Mouse (Mus musculus) cortical plate, adult 2 months (tissue): ENCODE results near the gene Cfc1. TPM values are rescaled to one million over a fixed set of nuclear protein-coding genes. Genes with fewer than 3 reads are reported as not detected.
A peak's percentile ranks its signal among the peaks of the same experiment; 100 is the strongest.
"Not testable (repeated sequence)": the region's sequence is repeated elsewhere in the genome, so short reads cannot be mapped to it uniquely, and the experiment has no call there.

Experiments
- H3K27ac ChIP-seq: fragments of 200-500 bp; 2 replicates; pipeline ENCODE4 v1.5.1; 2012; ENCODE audit warnings: low read length, control low read depth, inconsistent platforms; ENCODE audit not compliant: insufficient read depth
- H3K4me1 ChIP-seq: fragments of 200-500 bp; 2 replicates; pipeline ENCODE4 v1.6.1; 2011; ENCODE audit warnings: low read length; ENCODE audit not compliant: control insufficient read depth, insufficient read depth
- H3K4me3 ChIP-seq: fragments of 200-500 bp; 2 replicates; pipeline ENCODE4 v1.5.1; 2011; ENCODE audit warnings: mild to moderate bottlenecking, low read length, control low read depth; ENCODE audit not compliant: insufficient read depth
- CTCF ChIP-seq: fragments of 200-500 bp; IDR thresholded peaks from 2 replicates; pipeline ENCODE4 v1.5.1; 2011; ENCODE audit warnings: mild to moderate bottlenecking, control low read depth, low read length; ENCODE audit not compliant: insufficient read depth; ENCODE audit errors: extremely low read depth
- POLR2A ChIP-seq: fragments of 200-500 bp; IDR thresholded peaks from 2 replicates; pipeline ENCODE4 v1.6.1; 2011; ENCODE audit warnings: mild to moderate bottlenecking, low read length, control low read depth; ENCODE audit not compliant: insufficient read depth; ENCODE audit errors: extremely low read depth
- polyA plus RNA-seq: library from polyadenylated mRNA; depleted of rRNA; stranded (reverse); fragments of >200 nt; gene quantifications from 2 replicates; pipeline ENCODE4 v1.2.3, GENCODE M21; 2012; rRNA removed

The Cfc1 gene
- polyA plus RNA-seq: 0.13 TPM in 1 of 2 replicates, not detected in the other

- not testable (repeated sequence) for H3K4me1 ChIP-seq, H3K4me3 ChIP-seq, H3K27ac ChIP-seq
Measured at GRCm38 (mm10) chr1:34535043-34535698, at the start of gene Cfc1. Gene Cfc1, plus strand, starts transcription at chr1:34535648.

- Histone ChIP-seq H3K27ac (no peak overlapping the region), H3K4me1 (no peaks in the 10 kb centered on the region), H3K4me3 (no peak overlapping the region)
- no peak for TF ChIP-seq CTCF
- no peak for TF ChIP-seq POLR2A
Measured at GRCm38 (mm10) chr1:34487383-34487782, 48.1 kb upstream of the Cfc1 start.

- no peak overlapping the region for H3K4me3 ChIP-seq
- no peak overlapping the region for H3K27ac ChIP-seq
- H3K4me1 ChIP-seq: no peaks in the 10 kb centered on the region
- TF ChIP-seq CTCF (no peak), POLR2A (no peak)
Measured at GRCm38 (mm10) chr1:34489852-34490541, 45.5 kb upstream of the Cfc1 start.

- Histone ChIP-seq H3K27ac (no peak overlapping the region), H3K4me3 (no peak overlapping the region)
- TF ChIP-seq POLR2A: no peak
- TF ChIP-seq CTCF: no peak
Measured at GRCm38 (mm10) chr1:34491480-34491879, 44.0 kb upstream of the Cfc1 start.

GRCm38 (mm10) chr1:34502991-34503390 is 32.5 kb upstream of the Cfc1 start:
- Histone ChIP-seq H3K27ac (no peak overlapping the region), H3K4me3 (no peak overlapping the region)
- TF ChIP-seq POLR2A (no peak), CTCF (no peak)

More at GRCm38 (mm10) chr1:34491480-34491879, 44.0 kb upstream of the Cfc1 start:
- no peaks in the 10 kb centered on the region for H3K4me1 ChIP-seq

GRCm38 (mm10) chr1:34505307-34505706 is 30.1 kb upstream of the Cfc1 start:
- TF ChIP-seq CTCF (no peak), POLR2A (no peak)
- no peak overlapping the region for H3K27ac ChIP-seq
- H3K4me1 ChIP-seq: no peaks in the 10 kb centered on the region
- H3K4me3 ChIP-seq: no peak overlapping the region

More at GRCm38 (mm10) chr1:34502991-34503390, 32.5 kb upstream of the Cfc1 start:
- H3K4me1 ChIP-seq: no peaks in the 10 kb centered on the region

GRCm38 (mm10) chr1:34505970-34506551 is 29.4 kb upstream of the Cfc1 start:
- H3K4me1 ChIP-seq: no peaks in the 10 kb centered on the region
- no peak overlapping the region for H3K4me3 ChIP-seq
- TF ChIP-seq CTCF (no peak), POLR2A (no peak)
- H3K27ac ChIP-seq: no peak overlapping the region

GRCm38 (mm10) chr1:34507986-34508385 is 27.5 kb upstream of the Cfc1 start:
- H3K4me1 ChIP-seq: no peaks in the 10 kb centered on the region
- H3K4me3 ChIP-seq: no peak overlapping the region
- TF ChIP-seq POLR2A (no peak), CTCF (no peak)
- no peak overlapping the region for H3K27ac ChIP-seq

GRCm38 (mm10) chr1:34510575-34510981 is 24.9 kb upstream of the Cfc1 start:
- H3K27ac ChIP-seq: no peak overlapping the region
- H3K4me1 ChIP-seq: no peaks in the 10 kb centered on the region
- no peak overlapping the region for H3K4me3 ChIP-seq
- TF ChIP-seq POLR2A (no peak), CTCF (no peak)

- no peak for TF ChIP-seq POLR2A
- peak; percentile 82 for TF ChIP-seq CTCF
- H3K27ac ChIP-seq: no peak overlapping the region
- no peak overlapping the region for H3K4me3 ChIP-seq
- no peaks in the 10 kb centered on the region for H3K4me1 ChIP-seq
Measured at GRCm38 (mm10) chr1:34511027-34511426, 24.4 kb upstream of the Cfc1 start.
